Mouse (Mus musculus) lung, postnatal 25 days (tissue): ENCODE data around the gene Gga1.

Source experiments
- DNase-seq: peaks from one replicate; pipeline ENCODE4 v3.0.0; 2022; ENCODE audit warnings: low spot score

Gga1 gene

DNA sequence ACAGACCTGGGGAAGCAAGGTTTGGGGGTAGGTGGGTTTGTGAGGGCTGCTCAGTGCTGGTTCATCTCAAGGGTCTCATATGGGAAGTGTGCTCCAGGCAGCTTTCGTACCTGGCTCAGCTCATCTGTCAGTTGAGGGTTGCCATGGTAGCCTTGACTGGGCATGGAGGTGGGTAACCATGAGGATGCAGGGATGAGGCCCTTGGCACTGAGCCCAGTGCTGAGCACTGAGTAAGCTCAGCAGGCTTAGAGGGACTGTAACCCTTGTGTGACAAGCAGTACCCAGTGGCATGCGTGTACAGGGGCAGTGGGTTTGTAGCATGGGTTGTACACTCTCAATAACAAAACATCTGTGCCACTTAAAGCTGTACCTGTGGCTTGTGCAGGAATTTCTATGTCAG lies 61.0 kb downstream of the Gga1 start:
- no peak for DNase-seq

DNA sequence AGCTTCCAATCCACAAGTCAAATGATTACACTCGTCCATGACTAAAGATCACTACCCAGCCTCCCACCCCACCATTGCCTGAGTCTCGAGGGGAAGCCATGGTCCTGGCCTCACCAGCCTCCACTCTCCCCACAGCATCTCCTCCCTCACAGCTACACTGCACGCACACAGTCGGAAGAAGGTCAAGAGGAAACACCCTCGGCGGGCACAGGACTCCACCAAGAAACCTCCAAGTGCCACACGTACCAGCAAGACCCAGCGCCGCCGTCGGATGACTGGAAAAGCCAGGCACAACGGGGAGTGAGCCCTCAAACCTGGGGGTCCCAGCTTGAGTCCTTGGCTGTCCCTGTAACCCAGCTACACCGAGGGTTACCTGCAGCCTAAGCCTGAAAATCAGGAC lies 63.3 kb downstream of the Gga1 start:
- DNase-seq, result no peak

DNA sequence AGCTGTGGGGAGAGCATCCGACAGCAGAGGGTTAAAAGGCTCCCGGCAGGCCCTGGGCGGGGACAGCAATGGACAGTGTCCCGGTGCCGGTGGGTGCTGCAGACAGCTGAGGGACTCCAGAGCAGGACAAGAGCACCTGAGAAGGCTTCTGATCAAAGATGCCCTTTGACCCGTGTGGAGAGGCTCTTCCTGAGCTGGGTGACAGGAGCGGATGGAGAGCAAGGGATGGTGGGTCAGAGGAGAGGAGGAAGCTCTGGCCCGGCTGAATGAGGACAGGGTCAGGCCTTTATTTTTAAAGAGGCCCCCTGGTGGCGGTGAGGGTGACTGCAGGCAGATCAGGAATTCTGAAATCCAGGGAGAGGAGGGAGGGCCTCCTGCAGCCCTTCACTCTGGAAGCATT lies 65.7 kb downstream of the Gga1 start:
- DNase-seq, result peak; percentile 83
